Mouse (Mus musculus): ENCODE measurements around the gene Tmed1. TPM values are rescaled to one million over a fixed set of nuclear protein-coding genes. Genes with fewer than 3 reads are reported as not detected.

Tmed1 gene
- total RNA-seq (2023): 3.1 TPM

GRCm38 (mm10) chr9:21509772-21510688, at the start of gene Tmed1:
Gene Tmed1, minus strand, starts transcription at chr9:21510252.

GRCm38 (mm10) chr9:21546789-21547074, 36.7 kb upstream of the Tmed1 start, which contains the start of gene Carm1:
Gene Carm1, plus strand, starts transcription at chr9:21546894.

GRCm38 (mm10) chr9:21525937-21526633, 16.0 kb upstream of the Tmed1 start, which contains the start of gene AB124611:
Gene AB124611, plus strand, starts transcription at chr9:21526176.

Other genes with a start within 250 kb of the Tmed1 start
- 56.6 TPM for gene Atg4d, start 245.0 kb downstream of the Tmed1 start, total RNA-seq (2023)
- gene Kri1, start 222.3 kb downstream of the Tmed1 start, total RNA-seq (2023): 126 TPM
- 54.8 TPM for gene Cdkn2d, start 218.8 kb downstream of the Tmed1 start, total RNA-seq (2023)
- gene Ap1m2, start 197.9 kb downstream of the Tmed1 start, total RNA-seq (2023): 4.0 TPM
- 390 TPM for gene Slc44a2, start 189.6 kb downstream of the Tmed1 start, total RNA-seq (2023)
- gene Ilf3, start 142.4 kb downstream of the Tmed1 start, total RNA-seq (2023): 101 TPM
- gene Qtrt1, start 98.4 kb downstream of the Tmed1 start, total RNA-seq (2023): 79.3 TPM
- gene Dnm2, start 85.3 kb downstream of the Tmed1 start, total RNA-seq (2023): 352 TPM
- 98.0 TPM for gene AB124611, start 15.9 kb upstream of the Tmed1 start, total RNA-seq (2023)
- gene Carm1, start 36.6 kb upstream of the Tmed1 start, total RNA-seq (2023): 73.5 TPM
- 26.6 TPM for gene Timm29, start 82.5 kb upstream of the Tmed1 start, total RNA-seq (2023)
- 8.5 TPM for gene Yipf2, start 82.6 kb upstream of the Tmed1 start, total RNA-seq (2023)
- 87.8 TPM for gene Smarca4, start 105.9 kb upstream of the Tmed1 start, total RNA-seq (2023)
- 24.1 TPM for gene Ldlr, start 213.2 kb upstream of the Tmed1 start, total RNA-seq (2023)